Mouse (Mus musculus) E14TG2a.4 (cell line): ENCODE results near the gene Ogfod1.

Experiments used
- H3K27me3 ChIP-seq: 2 replicates; pipeline ENCODE4 v1.6.1; 2014; ENCODE audit warnings: low read length, control low read depth; ENCODE audit not compliant: insufficient read depth
- H3K36me3 ChIP-seq: 2 replicates; pipeline ENCODE4 v1.6.1; 2014; ENCODE audit warnings: low read length, control low read depth; ENCODE audit not compliant: insufficient read depth
- H3K4me1 ChIP-seq: replicated peaks from 2 replicates; pipeline ENCODE4 v1.6.1; 2014; ENCODE audit warnings: low read depth, low read length, control low read depth
- H3K4me3 ChIP-seq: replicated peaks from 2 replicates; pipeline ENCODE4 v1.5.1; 2014; ENCODE audit warnings: mild to moderate bottlenecking, low read length
- H3K9me3 ChIP-seq: 2 replicates; pipeline ENCODE4 v1.6.1; 2014; ENCODE audit warnings: low read length, control low read depth
- CTCF ChIP-seq: conservative IDR thresholded peaks from 2 replicates; pipeline ENCODE4 v1.5.1; 2014; ENCODE audit warnings: low read length
- NANOG ChIP-seq: IDR thresholded peaks from 2 replicates; pipeline ENCODE4 v1.6.1; 2014; ENCODE audit warnings: borderline replicate concordance, low read length, mixed read lengths
- POU5F1 ChIP-seq: IDR thresholded peaks from 2 replicates; pipeline ENCODE4 v1.6.1; 2014; ENCODE audit warnings: low read length, borderline replicate concordance

Gene Ogfod1

DNA sequence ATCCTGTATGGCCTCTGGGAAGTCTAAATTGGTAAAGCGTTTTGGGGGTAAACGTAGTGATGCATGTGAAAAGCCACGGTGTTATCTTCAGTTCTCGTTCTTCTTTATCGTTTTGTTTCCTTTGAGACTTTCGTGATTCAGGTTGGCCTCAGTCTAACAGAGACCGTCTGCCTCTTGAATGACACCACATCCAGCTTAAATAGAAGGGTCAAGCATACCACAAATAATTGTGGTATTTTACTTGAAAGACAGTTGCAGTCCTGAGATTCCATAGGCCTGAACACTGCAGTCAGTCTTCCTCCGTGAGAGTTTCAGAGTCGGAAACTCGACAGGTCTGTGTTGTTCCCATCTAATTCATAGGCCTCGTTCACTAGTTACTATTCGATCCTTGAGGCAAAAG is 15.7 kb downstream of the Ogfod1 start:
- no peak for TF ChIP-seq CTCF
- TF ChIP-seq POU5F1, result no peak
- no peak for TF ChIP-seq NANOG
- no peaks in the 10 kb centered on the region for H3K27me3 ChIP-seq
- no peaks in the 10 kb centered on the region for H3K9me3 ChIP-seq
- no peak overlapping the region for H3K4me3 ChIP-seq
- no peaks in the 10 kb centered on the region for H3K4me1 ChIP-seq
- H3K36me3 ChIP-seq, result peaks cover 65% of the 10 kb centered on the region

DNA sequence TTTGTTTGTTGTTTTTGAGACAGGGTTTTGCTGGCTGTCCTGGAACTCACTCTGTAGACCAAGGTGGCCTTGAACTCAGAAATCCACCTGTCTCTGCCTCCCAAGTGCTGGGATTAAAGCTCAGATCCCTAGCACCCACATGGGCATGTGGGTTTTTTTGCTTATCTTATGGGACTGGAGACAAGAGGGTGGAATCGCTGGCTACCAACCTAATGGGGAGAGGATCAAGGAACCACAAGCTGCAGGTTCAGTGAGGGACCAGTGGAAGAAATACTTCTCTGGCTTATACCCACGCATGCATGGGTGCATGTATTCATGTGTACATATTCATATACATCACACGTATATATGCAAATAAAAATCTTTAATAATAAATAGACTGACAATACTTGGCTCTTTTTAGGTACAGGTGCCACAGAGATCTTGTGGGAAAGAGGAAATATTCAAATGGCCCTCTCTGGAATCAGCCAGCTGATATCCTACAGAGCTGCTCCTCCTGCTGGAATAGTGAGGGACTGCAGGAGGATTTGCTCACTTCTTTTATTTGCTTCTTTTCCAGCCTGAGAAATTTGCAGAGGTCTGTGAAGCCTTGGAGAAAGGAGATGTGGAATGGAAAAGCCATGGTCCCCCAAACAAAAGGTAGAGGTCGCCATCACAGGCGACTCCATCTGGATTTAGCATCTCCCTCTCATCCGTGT is 20.3 kb downstream of the Ogfod1 start:
- TF ChIP-seq CTCF, result peak; percentile 96
- TF ChIP-seq NANOG, result no peak
- no peak for TF ChIP-seq POU5F1
- Histone ChIP-seq H3K4me1 (no peaks in the 10 kb centered on the region), H3K36me3 (peaks cover 72% of the 10 kb centered on the region), H3K27me3 (no peaks in the 10 kb centered on the region), H3K9me3 (no peaks in the 10 kb centered on the region), H3K4me3 (no peak overlapping the region)

DNA sequence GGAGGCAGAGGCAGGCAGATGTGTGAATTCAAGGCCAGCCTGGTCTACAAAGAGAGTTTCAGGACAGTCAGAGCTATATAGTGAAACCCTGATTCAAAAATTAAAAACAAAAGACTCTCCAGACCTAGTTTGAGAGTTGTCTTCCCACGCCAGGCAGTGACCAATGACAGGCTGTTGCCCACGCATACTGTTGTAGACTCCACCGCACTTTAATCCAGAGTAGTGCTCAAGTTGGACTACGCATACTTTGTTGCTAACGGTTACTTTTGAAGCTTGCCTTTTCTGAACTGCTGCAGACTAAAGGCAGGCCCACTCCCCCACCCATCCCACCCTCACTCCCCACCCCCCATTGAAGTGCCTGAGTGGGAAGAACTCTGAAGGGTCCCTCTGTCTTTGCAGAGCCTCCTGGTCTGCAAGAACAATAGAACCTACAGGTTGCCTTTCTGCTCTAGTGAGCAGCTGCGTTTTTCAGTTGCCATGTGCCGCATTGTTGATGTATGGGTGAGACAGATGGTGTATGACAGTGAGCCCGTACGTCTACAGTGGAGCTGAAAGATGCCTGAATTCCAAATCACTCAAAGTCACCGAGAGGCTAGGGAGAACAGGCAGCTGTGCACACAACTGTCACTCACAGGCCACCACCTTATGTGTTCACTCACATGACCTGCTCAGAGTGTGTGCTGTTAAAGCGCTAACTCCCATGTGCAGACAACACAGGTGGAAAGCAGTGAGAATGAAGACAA is 29.3 kb downstream of the Ogfod1 start:
- Histone ChIP-seq H3K4me3 (no peak overlapping the region), H3K36me3 (peaks cover 40% of the 10 kb centered on the region), H3K27me3 (no peaks in the 10 kb centered on the region), H3K4me1 (peaks cover 74% of the 10 kb centered on the region), H3K9me3 (no peaks in the 10 kb centered on the region)
- TF ChIP-seq NANOG (no peak), POU5F1 (no peak), CTCF (no peak)

DNA sequence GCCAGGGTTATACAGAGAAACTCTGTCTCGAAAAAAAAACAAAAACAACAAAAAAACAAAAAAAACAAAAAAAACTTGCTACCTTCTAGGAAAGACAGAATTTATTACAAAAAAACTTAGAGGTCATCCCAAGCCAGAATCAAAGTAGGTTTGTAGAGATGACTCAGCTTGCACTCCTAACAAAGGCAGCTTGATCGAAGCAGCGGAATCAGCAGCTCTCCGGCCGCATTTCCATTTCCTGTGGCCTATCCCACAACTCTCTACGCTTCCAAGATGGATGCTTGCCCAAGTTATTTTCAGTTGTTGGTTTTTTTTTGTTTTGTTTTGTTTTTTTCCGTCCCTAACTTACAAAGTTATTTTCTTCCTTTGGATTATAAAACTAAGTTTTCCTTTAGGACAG is 31.8 kb downstream of the Ogfod1 start:
- peaks cover 29% of the 10 kb centered on the region for H3K36me3 ChIP-seq
- H3K9me3 ChIP-seq, result no peaks in the 10 kb centered on the region
- no peak for TF ChIP-seq NANOG
- no peak for TF ChIP-seq CTCF
- no peak for TF ChIP-seq POU5F1
- H3K4me1 ChIP-seq, result peaks cover 75% of the 10 kb centered on the region
- H3K4me3 ChIP-seq, result no peak overlapping the region
- H3K27me3 ChIP-seq, result no peaks in the 10 kb centered on the region

DNA sequence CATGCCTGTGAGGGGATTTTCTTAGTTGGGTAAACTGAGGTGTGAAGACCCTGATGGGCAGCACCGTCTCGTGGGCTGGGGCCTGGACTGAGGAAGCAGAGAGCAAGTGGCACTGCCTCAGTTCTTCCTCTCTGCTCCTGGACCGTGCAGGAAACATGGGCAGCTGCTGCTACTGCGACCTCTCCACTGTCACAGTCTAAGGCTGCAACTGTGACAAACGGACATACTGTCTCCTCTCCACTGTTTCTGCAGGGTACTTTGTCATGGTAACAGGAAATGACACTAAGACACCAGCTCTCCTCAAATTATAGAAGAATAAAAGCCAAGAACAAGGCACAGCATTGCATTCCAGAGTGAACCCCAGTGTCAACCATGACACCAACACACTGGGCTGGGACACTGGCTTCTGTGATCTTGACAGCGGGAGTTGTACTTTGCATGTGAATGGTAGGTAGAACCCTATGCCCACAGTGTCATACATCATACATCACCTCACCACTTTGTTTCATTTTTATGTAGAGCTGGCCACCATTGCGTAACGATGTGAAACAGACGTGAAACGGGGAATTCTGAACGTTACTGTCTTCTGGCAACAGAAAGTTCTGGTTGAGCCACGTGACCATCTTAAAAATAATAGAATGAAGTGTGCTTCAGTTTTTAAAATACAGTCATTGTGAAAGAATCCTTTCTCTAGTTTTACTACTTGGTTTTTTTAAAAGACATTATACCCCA is 39.6 kb downstream of the Ogfod1 start:
- no peak for TF ChIP-seq NANOG
- TF ChIP-seq POU5F1, result no peak
- H3K4me1 ChIP-seq, result peaks cover 10% of the 10 kb centered on the region; the same call in 1 of the 2 replicates
- H3K4me3 ChIP-seq, result no peak overlapping the region

DNA sequence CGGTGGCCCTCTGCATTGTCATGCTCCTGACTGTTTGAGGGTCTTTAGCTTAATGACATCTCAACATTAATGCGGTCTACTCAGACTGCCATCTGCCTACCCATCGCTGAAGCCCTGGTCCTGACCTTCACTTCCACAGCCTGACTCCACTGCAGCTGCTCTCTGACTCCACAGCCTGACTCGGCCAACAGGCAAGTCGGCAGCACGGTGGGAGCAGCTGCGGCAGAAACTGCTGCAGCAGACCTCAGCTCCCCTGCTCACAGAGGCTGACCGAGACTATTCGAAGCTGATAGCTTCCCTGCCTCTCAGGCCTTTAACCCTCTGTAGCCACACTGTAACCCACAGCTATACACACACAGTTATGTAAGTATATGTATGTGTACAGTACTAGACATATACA is 51.0 kb downstream of the Ogfod1 start:
- no peak overlapping the region for H3K4me3 ChIP-seq
- peaks cover 30% of the 10 kb centered on the region for H3K4me1 ChIP-seq
- no peaks in the 10 kb centered on the region for H3K27me3 ChIP-seq
- no peaks in the 10 kb centered on the region for H3K9me3 ChIP-seq
- no peak for TF ChIP-seq POU5F1
- TF ChIP-seq CTCF, result no peak
- TF ChIP-seq NANOG, result no peak
- no peaks in the 10 kb centered on the region for H3K36me3 ChIP-seq

More for the DNA sequence above, 39.6 kb downstream of the Ogfod1 start:
- Histone ChIP-seq H3K36me3 (peaks cover 10% of the 10 kb centered on the region), H3K27me3 (no peaks in the 10 kb centered on the region), H3K9me3 (no peaks in the 10 kb centered on the region)

GRCm38 (mm10) chr8:94089715-94090114 is 52.7 kb downstream of the Ogfod1 start:
- no peaks in the 10 kb centered on the region for H3K9me3 ChIP-seq
- no peak overlapping the region for H3K4me3 ChIP-seq
- no peaks in the 10 kb centered on the region for H3K27me3 ChIP-seq
- TF ChIP-seq POU5F1 (no peak), NANOG (peak; percentile 45)
- no peaks in the 10 kb centered on the region for H3K36me3 ChIP-seq
- peaks cover 37% of the 10 kb centered on the region for H3K4me1 ChIP-seq

DNA sequence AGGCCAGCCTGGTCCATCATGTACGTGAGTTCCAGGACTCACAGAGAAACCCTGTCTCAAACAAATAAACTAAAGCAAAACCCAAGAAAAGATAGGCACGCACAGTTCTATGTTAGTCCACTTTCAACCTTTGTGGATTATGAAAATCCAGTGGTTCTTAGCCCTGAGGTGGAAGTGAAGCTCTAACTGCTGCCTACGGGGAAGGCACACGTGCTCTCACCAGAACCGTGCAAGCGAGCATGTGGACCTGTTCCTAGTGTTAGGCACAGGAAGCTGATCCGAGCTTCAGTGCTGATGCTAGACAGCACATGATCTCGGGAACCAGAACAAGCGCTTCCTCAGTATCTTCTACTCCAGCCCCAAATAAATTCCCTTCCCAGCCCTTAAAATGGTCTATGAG is 55.9 kb downstream of the Ogfod1 start:
- peaks cover 37% of the 10 kb centered on the region for H3K4me1 ChIP-seq
- TF ChIP-seq CTCF (no peak), NANOG (no peak), POU5F1 (no peak)
- no peaks in the 10 kb centered on the region for H3K27me3 ChIP-seq
- H3K9me3 ChIP-seq, result no peaks in the 10 kb centered on the region
- H3K36me3 ChIP-seq, result no peaks in the 10 kb centered on the region
- H3K4me3 ChIP-seq, result no peak overlapping the region
